Mouse (Mus musculus) cortical plate, adult 2 months (tissue): ENCODE measurements around the gene Myh7.

Source experiments
- CTCF ChIP-seq: fragments of 200-500 bp; IDR thresholded peaks from 2 replicates; pipeline ENCODE4 v1.5.1; 2011; ENCODE audit warnings: mild to moderate bottlenecking, control low read depth, low read length; ENCODE audit not compliant: insufficient read depth; ENCODE audit errors: extremely low read depth
- POLR2A ChIP-seq: fragments of 200-500 bp; IDR thresholded peaks from 2 replicates; pipeline ENCODE4 v1.6.1; 2011; ENCODE audit warnings: mild to moderate bottlenecking, low read length, control low read depth; ENCODE audit not compliant: insufficient read depth; ENCODE audit errors: extremely low read depth

GRCm38 (mm10) chr14:55027251-55027650, 32.8 kb upstream of the Myh7 start:
- TF ChIP-seq CTCF (no peak), POLR2A (no peak)
